Mouse (Mus musculus) kidney, adult 8-10 months (tissue): ENCODE results near the gene Phip.

Experiments
- DNase-seq, 2 experiments: peaks; one replicate each; pipeline ENCODE4 v3.0.0; 2022

The Phip gene

GRCm38 (mm10) chr9:82975342-82976215, at the start of gene Phip:
TSS of gene Phip (minus strand) at chr9:82975516.
- peak; percentile 90 to 91 for DNase-seq

- DNase-seq = no peak
Observed at GRCm38 (mm10) chr9:83023724-83024123, 48.4 kb upstream of the Phip start.

- no peak for DNase-seq
Observed at GRCm38 (mm10) chr9:83014516-83014915, 39.2 kb upstream of the Phip start.

- no peak for DNase-seq
Observed at GRCm38 (mm10) chr9:83008306-83008705, 33.0 kb upstream of the Phip start.

GRCm38 (mm10) chr9:83001342-83001741, 26.0 kb upstream of the Phip start:
- no peak for DNase-seq

GRCm38 (mm10) chr9:82997765-82998500, 22.6 kb upstream of the Phip start:
- DNase-seq = no peak

- no peak for DNase-seq
Observed at GRCm38 (mm10) chr9:82976936-82977335, 1.6 kb upstream of the Phip start.

- DNase-seq = no peak
Observed at GRCm38 (mm10) chr9:82976219-82976618, 903 bp upstream of the Phip start.

GRCm38 (mm10) chr9:82974962-82975341, 364 bp downstream of the Phip start:
- no peak for DNase-seq

- peak; percentile 85 for DNase-seq
Observed at GRCm38 (mm10) chr9:82974187-82974861, 992 bp downstream of the Phip start.

- DNase-seq = peak in 1 of 2 experiments; percentile 18
Observed at GRCm38 (mm10) chr9:82973321-82973892, 1.9 kb downstream of the Phip start.

GRCm38 (mm10) chr9:82971433-82971832, 3.9 kb downstream of the Phip start:
- peak; percentile 27 to 33 for DNase-seq

GRCm38 (mm10) chr9:82967076-82967621, 8.2 kb downstream of the Phip start:
- DNase-seq = no peak

- DNase-seq = no peak
Observed at GRCm38 (mm10) chr9:82963981-82964380, 11.3 kb downstream of the Phip start.

GRCm38 (mm10) chr9:82961352-82961751, 14.0 kb downstream of the Phip start:
- no peak for DNase-seq

GRCm38 (mm10) chr9:82955267-82955666, 20.0 kb downstream of the Phip start:
- DNase-seq = no peak

GRCm38 (mm10) chr9:82952330-82952729, 23.0 kb downstream of the Phip start:
- DNase-seq = no peak

- DNase-seq = no peak
Observed at GRCm38 (mm10) chr9:82951435-82952004, 23.8 kb downstream of the Phip start.

- DNase-seq = no peak
Observed at GRCm38 (mm10) chr9:82907246-82907645, 68.1 kb downstream of the Phip start.

GRCm38 (mm10) chr9:82888645-82889044, 86.7 kb downstream of the Phip start:
- DNase-seq = no peak

GRCm38 (mm10) chr9:82884177-82884576, 91.1 kb downstream of the Phip start:
- DNase-seq = no peak

- DNase-seq = no peak
Observed at GRCm38 (mm10) chr9:82877078-82877477, 98.2 kb downstream of the Phip start.
